ENCODE assay signal across 24 mouse cellular contexts in the genomic region with DNA sequence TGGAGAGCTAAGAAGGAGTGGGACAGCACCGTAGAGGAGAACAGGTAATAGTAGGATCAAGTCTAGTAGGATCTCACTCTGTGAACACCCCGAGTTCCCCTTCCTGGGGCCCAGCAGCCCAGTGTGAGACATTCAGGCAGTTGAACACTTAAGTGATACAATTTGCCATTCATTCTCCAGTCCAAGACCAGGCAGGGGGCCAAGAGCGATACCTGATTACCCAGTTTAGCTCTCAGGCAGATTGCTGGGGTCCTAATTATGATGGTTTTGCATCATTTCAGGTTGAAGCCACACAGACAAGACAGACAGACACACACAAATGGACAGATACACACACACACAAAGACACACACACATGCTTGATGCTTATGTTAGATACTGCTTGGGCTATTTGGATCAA.
DNase-seq lines count a peak whose midpoint lies in the region; ATAC-seq and TF ChIP-seq lines count a peak whose summit lies in the region.
"Had no signal": no experiment of that assay in that cellular context is flagged by ENCODE, and none has a peak within 500 bp of the region (broad histone marks: within the 10 kb centered on the region; RNA-seq: fewer than 3 reads in every experiment).

No protein-coding gene starts in this region.

- no peak overlapping the region for H3K4me3 ChIP-seq in forebrain, embryonic 14.5 days (ENCODE audit: low read depth, low read length)
- H3K4me3 ChIP-seq in forebrain, embryonic 11.5 days (ENCODE audit: low read depth, low read length) = no peak overlapping the region
- no peak overlapping the region for H3K4me3 ChIP-seq in heart, embryonic 10.5 days
- H3K4me3 ChIP-seq: embryonic facial prominence, embryonic 13.5 days; forebrain, embryonic 10.5 days; gastrocnemius, adult 2 months; hindbrain, embryonic 10.5 days; hindbrain, embryonic 13.5 days; intestine, embryonic 15.5 days had no signal

- DNase-seq in forebrain, embryonic 14.5 days (ENCODE audit: low spot score) = peak; percentile 57
- DNase-seq in forebrain, embryonic 11.5 days (ENCODE audit: low spot score) = no peak
- DNase-seq in heart, embryonic 10.5 days (ENCODE audit: low spot score) = peak; percentile 64
- DNase-seq in heart, postnatal 10 days = no peak
- peak; percentile 77 for DNase-seq in brain, embryonic 14.5 days (ENCODE audit: low read depth)
- no peak for DNase-seq in right cerebral cortex, postnatal 14 days
- DNase-seq: adrenal gland, adult 2 months; adrenal gland, postnatal 14 days; cerebellum, adult 11-12 months; cerebellum, adult 8-10 months; forebrain, postnatal 0 days; gastrocnemius, adult 2 months; gastrocnemius, postnatal 14 days; heart, adult 18-20 months; heart, postnatal 36 days; kidney, adult 11 months had no signal

- H3K36me3 ChIP-seq in forebrain, embryonic 14.5 days (ENCODE audit: control insufficient read depth, insufficient read depth, low read length) = peaks cover 31% of the 10 kb centered on the region
- peaks cover 2% of the 10 kb centered on the region; the same call in 1 of the 2 replicates for H3K36me3 ChIP-seq in forebrain, embryonic 11.5 days (ENCODE audit: control insufficient read depth, insufficient read depth, low read length)
- peaks cover 6% of the 10 kb centered on the region; the same call in 1 of the 2 replicates for H3K36me3 ChIP-seq in heart, embryonic 10.5 days
- H3K36me3 ChIP-seq: intestine, embryonic 15.5 days had no signal

- intact Hi-C loops in heart, postnatal 10 days (cut with DNase I) = no loop called here

- WGBS in forebrain, embryonic 14.5 days = 50% methylated on average over 3 of the region's 3 CpGs
- 95% methylated on average over 3 of the region's 3 CpGs for WGBS in forebrain, embryonic 11.5 days
- WGBS in heart, embryonic 10.5 days = 90% methylated on average over 3 of the region's 3 CpGs

- H3K27ac ChIP-seq in forebrain, embryonic 14.5 days (ENCODE audit: low read depth, low read length) = no peak overlapping the region
- H3K27ac ChIP-seq in forebrain, embryonic 11.5 days (ENCODE audit: low read depth, low read length) = no peak overlapping the region
- no peak overlapping the region for H3K27ac ChIP-seq in heart, embryonic 10.5 days
- H3K27ac ChIP-seq: embryonic facial prominence, embryonic 13.5 days; forebrain, embryonic 10.5 days; gastrocnemius, adult 2 months; hindbrain, embryonic 10.5 days; hindbrain, embryonic 13.5 days; intestine, embryonic 15.5 days had no signal

- H3K27me3 ChIP-seq in forebrain, embryonic 14.5 days (replicated peaks; ENCODE audit: control insufficient read depth, insufficient read depth, low read length) = no peaks in the 10 kb centered on the region
- no peaks in the 10 kb centered on the region for H3K27me3 ChIP-seq in forebrain, embryonic 11.5 days (ENCODE audit: control insufficient read depth, insufficient read depth, low read length)
- H3K27me3 ChIP-seq in heart, embryonic 10.5 days (ENCODE audit: insufficient read depth, poor library complexity, severe bottlenecking) = no peaks in the 10 kb centered on the region
- H3K27me3 ChIP-seq: embryonic facial prominence, embryonic 13.5 days; hindbrain, embryonic 13.5 days; intestine, embryonic 15.5 days had no signal

- peak; percentile 29; the same call in 1 of the 2 replicates for ATAC-seq in forebrain, embryonic 14.5 days
- no peak for ATAC-seq in forebrain, embryonic 11.5 days (replicated peaks; ENCODE audit: low FRiP score)
- ATAC-seq: CD4-positive, CD25-positive, alpha-beta regulatory T cell, adult 4 months; forebrain, postnatal 0 days; hindbrain, embryonic 16.5 days; intestine, embryonic 15.5 days had no signal

- no peak overlapping the region for H3K4me2 ChIP-seq in forebrain, embryonic 14.5 days (ENCODE audit: low read length)
- H3K4me2 ChIP-seq in forebrain, embryonic 11.5 days (ENCODE audit: low read depth, low read length, severe bottlenecking) = no peak overlapping the region
- H3K4me2 ChIP-seq: embryonic facial prominence, embryonic 13.5 days; heart, embryonic 11.5 days; hindbrain, embryonic 13.5 days; intestine, embryonic 15.5 days had no signal

- no peaks in the 10 kb centered on the region for H3K9me3 ChIP-seq in forebrain, embryonic 14.5 days (replicated peaks; ENCODE audit: control insufficient read depth, low read length)
- no peaks in the 10 kb centered on the region for H3K9me3 ChIP-seq in forebrain, embryonic 11.5 days (ENCODE audit: control insufficient read depth, low read length)
- H3K9me3 ChIP-seq in heart, embryonic 10.5 days = no peaks in the 10 kb centered on the region
- H3K9me3 ChIP-seq: embryonic facial prominence, embryonic 13.5 days; forebrain, embryonic 10.5 days; hindbrain, embryonic 10.5 days; hindbrain, embryonic 13.5 days; intestine, embryonic 15.5 days had no signal

- no peak overlapping the region for H3K9ac ChIP-seq in forebrain, embryonic 14.5 days (ENCODE audit: low read length)
- H3K9ac ChIP-seq in forebrain, embryonic 11.5 days (ENCODE audit: low read length) = no peak overlapping the region
- H3K9ac ChIP-seq: embryonic facial prominence, embryonic 13.5 days; forebrain, postnatal 0 days; hindbrain, embryonic 13.5 days; intestine, embryonic 15.5 days had no signal

- TF ChIP-seq POLR2A in brain, embryonic 14.5 days (IDR thresholded peaks at IDR 0.05; ENCODE audit: borderline replicate concordance, extremely low read depth, insufficient read depth, insufficient read length, poor library complexity, severe bottlenecking) = no peak

- H3K4me1 ChIP-seq in forebrain, embryonic 14.5 days (ENCODE audit: control insufficient read depth, insufficient read depth, low read length) = peaks cover 8% of the 10 kb centered on the region
- no peaks in the 10 kb centered on the region for H3K4me1 ChIP-seq in forebrain, embryonic 11.5 days (replicated peaks; ENCODE audit: control insufficient read depth, insufficient read depth, low read length)
- no peaks in the 10 kb centered on the region for H3K4me1 ChIP-seq in heart, embryonic 10.5 days
- H3K4me1 ChIP-seq: forebrain, embryonic 10.5 days; intestine, embryonic 15.5 days had no signal

- no peak for TF ChIP-seq CTCF in brain, embryonic 14.5 days (IDR thresholded peaks at IDR 0.05; ENCODE audit: borderline replicate concordance, extremely low read depth, insufficient read depth, insufficient read length)

Comparison
In these comparisons a context has a peak if more than half of its experiments do, and no peak if none do; other contexts are left out.
1. DNase-seq: peak in forebrain, embryonic 14.5 days (single experiment), heart, embryonic 10.5 days (single experiment) and brain, embryonic 14.5 days (single experiment); none in forebrain, embryonic 11.5 days (single experiment), heart, postnatal 10 days (0 of 2) and right cerebral cortex, postnatal 14 days (single experiment).